Mouse (Mus musculus) spleen, postnatal 36 days (tissue): ENCODE results near the gene Pi16.

ENCODE experiments used
- DNase-seq, 2 experiments: peaks; one replicate each; pipeline ENCODE4 v3.0.0; 2022; ENCODE audit warnings: low spot score in 2 of 2, mixed read lengths in 1 of 2

Gene Pi16

DNA sequence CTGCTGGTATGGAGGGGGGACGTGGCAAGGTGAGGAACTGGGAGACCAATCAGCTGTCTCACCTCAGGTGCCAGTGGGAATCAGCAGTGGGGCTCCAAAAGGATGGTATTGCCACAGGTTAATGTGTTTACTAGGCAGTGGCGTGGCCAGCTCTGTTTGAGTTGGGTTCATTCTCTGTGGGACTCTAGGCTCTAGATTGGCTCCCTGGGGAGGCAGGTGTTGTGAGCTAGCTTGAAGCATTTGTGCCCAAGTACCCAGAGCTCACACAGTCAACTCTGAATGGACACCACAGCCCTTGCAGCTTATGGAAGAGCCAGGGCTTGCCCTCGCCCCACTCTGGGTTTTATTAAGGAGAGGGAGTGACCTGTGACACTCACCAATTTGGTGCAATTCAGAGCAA is 13.6 kb upstream of the Pi16 start:
- DNase-seq, result peak; percentile 66 to 69

DNA sequence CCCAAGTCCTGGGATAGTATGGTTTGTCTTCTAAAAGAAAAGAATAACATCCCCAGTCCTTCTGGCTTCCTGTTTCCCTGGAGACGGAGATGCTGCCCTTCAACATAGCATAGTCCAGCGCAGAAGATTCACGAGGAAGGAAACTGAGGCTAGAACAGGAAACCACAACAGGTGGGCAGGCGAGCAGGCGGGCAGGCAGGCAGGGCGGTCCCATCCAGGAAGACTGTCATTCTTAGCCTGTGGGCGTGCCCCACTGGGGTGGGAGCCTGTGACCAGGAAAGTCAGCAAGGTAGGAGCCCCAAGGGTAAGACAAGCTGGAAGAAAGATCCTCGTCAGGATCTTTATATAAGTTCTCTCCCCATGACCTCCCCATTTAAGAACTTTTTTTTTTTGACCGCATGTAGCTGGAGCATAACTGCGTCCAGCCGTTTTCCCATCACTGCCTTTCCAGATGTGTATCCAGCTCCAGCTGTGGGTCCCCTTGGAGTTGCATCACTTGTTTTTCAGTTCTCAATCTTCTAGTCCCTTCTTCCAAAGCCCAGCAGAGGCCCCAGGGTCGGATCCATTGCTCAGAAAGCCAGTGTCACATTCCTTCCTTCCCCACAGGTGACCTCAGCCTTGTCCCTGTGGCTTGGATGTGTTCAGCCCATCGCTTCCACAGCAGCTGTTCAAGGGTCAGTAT is 13.0 kb upstream of the Pi16 start:
- DNase-seq, result peak; percentile 90 to 91

DNA sequence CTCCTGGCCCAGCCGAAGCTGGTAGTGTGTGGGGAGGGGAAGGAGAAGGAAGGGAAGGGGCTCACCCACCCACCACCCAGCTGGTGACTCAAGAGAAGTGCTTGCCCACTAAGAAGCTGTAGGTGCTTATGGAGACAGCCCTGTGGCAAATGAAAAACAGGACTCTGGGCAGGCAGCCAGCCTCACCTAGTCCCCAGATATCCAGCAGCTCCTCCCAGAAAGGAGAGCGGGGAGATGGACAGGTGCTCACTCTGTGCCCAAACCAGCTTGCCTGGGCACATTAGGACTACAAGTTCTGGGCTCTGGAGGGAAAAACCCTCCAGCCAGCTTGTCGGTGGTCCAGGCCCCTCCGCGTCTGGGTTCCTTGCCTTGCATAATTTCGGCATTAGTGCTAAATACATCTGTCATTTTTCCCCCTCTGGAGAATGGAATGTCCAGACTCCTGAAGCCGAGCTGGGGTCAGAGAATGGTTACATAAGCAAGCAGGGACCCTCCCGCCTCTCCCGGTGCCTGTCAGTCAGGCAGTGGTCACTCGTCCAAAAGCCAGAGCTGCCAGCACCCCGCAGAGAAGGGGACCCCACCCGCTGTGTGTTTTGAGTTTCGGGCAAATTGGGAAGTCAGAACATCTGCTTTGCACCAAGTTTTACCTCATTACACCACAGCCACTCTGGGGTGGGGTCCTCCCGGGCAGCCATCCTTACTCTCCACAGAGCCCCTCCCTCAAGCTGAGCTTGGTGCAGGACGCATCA is 12.2 kb upstream of the Pi16 start:
- DNase-seq, result peak; percentile 67 to 72

DNA sequence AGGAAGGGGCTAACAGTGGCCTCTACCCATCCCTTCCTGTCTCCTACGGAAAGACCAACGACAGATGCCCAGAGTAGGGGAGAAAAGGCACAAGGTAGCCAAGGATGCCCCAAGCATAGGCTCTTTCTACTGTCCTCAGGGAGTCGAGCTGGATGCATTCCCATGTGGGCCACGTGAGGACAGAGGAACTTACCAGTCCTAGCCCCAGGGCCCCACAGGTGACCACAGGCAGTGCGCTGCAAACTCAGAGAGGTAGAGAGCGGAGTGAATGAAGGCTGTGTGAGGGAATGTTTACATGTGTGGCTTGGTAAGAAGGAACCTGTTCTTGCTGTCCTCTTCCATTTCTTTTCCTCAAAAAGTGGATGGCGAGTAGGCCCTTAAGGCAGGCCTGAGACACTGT is 11.6 kb upstream of the Pi16 start:
- DNase-seq, result peak; percentile 43 to 57

DNA sequence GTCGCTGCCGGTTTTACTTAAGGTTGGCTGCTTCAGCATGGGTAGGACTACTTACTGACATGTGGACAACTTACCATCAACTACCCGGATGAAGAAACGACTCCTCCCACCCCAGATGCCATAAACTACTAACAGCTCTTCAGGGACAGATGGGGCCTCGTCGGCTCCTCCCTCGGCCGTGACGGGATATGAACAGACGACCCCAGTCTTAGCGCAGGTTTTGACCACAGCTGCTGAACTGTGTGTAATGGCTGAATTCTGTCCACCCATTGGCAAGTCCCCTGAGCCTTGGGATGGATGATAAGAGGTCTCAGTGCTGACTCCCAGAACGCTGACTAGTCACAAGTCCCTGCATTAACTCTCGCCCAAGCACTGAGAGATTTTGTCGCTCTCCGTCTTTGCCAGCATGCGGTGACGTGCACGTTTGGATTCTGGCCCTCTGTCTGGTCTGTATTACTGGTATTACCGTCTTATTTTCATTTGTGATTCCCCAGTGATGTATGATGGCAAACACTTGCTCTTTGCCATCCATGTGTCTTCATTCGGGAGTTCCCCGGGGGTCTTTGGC is 7.3 kb upstream of the Pi16 start:
- DNase-seq, result no peak

DNA sequence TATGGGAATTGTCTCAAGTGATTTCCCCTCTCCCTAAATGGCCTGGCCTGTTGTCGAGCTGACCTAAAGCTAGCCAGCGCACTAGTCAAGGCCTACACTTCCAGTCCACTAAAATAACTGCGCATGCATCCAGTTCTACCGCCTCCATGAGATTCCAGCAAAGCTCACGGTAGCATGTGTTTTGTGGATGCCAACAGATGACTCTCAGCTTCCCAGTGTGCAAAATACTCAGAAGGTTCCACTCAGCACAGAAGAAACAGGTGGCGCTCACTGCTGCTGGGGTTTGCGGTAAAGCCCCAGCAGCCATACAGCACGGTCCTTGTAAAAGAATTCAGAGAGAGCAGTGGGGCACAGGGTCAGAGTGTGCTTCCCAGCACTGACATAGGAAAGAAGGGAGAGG is 5.9 kb upstream of the Pi16 start:
- DNase-seq, result no peak

DNA sequence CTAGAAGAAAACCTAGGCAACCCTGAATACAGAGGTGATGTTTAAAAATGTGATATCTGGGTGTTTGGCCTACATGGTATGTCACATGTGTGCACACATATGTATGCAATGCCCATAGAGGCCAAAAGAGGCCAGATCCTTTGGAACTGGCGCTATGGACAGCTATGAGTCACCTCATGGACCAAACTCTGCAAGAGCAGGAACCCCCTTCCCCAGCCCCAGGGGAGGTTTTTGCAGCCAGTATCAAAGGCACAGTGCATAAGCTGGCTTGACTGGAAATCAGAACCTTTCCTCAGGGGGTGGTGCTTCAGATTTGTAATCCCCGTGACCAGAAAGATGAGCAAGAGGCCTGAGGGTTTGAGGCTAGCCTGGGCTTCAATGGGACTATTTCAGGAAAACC is 5.4 kb upstream of the Pi16 start:
- no peak for DNase-seq

DNA sequence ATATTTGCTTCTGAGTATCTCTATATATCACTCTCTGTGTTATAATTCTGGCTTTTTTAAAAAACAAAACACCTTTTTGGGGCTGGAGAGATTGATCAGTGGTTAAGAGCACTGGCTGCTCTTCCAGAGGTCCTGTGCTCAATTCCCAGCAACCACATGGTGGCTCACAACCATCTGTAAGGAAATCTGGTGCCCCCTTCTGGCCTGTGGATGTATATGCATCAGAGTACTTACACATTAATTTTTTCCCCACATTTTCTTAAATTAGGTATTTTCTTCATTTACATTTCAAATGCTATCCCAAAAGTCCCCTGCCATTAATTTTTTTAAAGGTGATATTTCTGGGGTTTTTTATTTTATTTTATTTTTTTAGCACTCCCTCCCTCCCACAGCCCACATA is 4.2 kb upstream of the Pi16 start:
- no peak for DNase-seq

DNA sequence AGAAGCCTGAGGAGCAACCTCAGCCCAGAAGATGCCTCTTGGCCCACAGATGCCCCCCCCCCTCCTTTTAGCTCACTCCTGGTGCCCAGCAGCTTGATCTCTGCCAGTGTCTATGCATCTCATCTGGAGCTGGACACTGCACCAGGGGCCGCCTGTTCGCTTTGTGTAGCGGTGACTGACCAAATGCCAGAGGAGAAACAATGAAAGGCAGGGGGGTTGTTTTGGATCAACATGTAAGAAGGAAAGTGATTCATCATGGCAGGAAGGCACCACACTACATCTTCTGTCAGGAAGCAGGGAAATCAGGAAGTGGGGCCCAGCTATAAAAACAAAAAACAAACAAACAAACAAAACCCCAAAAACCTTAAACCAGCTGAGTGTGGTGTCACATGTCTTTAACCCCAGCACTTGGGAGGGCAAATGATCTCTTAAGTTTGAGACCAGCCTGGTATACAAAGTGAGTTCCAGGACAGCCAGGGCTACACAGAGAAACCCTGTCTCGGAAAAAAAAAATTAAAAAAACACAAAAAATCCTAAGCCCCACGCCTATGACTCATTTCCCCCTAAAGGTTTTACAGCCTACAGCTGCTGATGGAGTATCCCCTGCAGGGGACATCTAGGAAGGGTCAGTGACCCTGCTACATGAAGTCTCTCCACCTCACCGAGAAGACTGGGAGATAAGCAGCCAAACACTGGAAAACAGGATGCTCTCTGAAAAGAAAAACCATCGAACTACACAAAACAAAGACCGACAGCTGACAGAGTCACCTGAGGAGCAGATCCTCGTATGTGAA is 1.6 kb upstream of the Pi16 start:
- DNase-seq, result no peak

DNA sequence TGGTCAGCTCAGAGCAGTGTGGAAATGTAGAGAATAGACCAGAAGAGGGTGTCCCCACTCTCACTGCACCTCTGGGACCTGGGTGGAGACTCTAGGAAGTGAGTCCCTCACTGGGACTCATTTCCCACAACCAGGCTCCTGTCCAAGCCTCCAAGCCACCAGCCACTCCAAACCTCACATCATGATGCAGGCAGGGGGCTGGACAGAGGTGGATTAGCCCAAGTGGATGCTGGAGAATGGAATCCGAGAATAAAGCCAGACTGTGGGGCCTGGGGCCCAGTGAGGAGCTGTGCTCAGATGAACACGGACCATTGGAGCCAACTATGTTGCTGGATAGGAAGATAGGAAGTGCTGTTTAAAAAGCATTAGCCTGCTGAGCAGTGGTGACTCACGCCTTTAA is 589 bp upstream of the Pi16 start:
- DNase-seq, result no peak

DNA sequence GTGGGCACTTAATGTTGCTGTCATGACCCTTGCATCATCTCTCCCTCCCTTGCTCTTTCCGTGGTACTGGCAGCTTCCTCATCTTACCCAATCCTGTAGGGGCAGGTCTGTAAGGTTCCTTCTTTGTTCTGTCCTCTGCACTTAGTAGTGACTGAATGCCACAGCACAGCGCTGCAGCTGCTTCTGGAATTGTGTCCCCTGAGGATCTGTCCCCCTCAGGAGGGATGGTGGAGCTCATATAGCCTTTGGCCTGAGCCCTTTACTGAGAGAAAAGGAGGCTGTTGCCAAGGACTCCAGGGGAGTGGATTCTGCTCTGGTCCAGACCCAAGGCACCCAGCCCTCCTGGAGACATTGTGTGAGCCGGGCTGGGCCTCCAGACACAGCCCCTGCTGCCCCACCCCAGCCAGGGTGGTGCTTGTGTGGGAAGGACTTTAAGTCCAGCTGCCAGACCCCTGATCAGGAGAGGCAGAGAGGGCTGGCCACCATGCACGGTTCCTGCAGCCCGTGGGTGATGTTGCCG is 1.3 kb downstream of the Pi16 start:
- no peak for DNase-seq

DNA sequence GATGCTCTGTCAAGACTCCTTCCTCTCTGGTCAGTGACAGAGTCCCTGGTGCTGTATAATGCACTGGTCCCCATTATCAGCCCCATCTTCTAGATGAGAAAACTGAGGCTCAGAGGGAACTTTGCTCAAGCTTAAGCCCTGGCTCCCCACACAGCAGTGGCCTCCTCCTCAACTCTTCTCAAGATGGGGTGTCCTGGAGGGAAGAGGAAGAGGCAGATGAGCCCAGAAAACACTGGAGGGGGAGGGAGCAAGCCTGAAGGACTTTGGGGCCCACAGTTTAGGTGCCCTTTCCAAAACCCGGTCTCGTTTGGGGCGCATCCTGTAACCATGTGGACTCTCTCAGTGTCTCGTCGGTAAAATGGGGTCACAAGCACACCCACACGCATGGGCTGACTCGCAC is 2.0 kb downstream of the Pi16 start:
- no peak for DNase-seq

DNA sequence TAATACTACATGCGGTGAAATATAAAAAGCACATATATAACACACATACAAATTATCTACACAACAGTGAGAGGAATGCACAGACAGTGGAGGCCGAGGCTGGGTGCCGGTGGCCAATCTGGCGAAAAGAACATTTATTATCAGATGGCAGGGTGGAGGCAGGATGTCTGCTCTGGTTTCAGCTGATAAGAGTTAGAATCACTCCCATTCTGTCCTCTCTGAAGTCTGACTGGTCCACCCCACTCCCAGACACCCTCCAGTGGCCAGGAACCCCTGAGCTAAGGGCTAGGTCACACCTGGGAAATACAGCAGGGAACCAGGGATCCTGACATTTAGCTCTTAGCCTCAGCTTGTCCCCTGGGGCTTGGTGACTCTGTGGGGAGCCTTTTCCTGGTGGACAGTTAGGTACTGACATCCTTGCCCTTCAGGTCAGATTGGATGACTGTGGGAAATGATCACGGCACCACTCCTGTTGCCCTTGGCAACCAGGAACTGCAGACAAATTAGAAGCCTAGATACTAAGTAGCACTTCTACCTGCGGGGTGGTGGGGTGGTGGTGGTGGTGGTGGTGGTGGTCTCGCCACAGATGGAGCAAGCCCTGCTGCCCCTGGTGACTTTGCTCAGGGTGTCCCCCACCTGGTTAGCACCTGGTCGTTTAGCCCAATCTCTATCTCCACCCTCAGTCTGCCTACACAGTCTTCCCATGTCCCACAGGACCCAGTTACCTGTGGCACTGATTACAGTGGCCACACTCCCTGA is 2.6 kb downstream of the Pi16 start:
- DNase-seq, result no peak

DNA sequence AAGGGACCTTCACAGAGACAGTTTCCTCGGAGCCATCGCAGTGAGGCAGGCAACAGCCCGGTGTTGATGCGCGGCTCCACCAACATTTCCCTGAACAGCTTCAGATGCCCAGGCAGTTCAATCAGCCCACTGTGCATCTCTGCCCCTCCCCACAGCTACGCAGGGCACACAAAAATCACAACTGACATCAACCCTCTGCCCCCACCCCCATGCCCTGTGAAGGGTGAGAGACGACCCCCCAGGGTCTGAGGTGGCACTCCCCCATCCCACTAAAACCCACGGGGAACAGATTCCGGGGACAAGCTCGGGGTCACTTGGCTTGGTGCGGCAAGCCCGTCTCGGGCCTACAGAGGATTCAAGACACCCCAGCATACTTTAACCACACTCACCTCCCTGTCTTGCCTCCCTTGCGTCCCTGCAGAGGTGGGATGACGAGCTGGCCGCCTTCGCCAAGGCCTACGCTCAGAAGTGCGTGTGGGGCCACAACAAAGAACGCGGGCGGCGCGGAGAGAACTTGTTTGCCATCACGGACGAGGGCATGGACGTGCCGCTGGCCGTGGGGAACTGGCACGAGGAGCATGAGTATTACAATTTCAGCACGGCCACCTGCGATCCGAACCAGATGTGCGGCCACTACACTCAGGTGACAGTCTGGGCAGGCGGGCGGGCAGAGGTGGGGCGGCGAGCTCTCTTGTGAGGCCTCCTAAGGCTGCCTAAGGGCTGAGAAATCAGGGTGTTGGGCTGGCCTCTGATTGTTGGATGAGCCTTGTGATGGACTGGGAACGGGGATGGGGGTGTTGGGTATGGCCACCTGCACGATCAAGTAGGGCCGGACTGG is 4.5 kb downstream of the Pi16 start:
- no peak for DNase-seq

DNA sequence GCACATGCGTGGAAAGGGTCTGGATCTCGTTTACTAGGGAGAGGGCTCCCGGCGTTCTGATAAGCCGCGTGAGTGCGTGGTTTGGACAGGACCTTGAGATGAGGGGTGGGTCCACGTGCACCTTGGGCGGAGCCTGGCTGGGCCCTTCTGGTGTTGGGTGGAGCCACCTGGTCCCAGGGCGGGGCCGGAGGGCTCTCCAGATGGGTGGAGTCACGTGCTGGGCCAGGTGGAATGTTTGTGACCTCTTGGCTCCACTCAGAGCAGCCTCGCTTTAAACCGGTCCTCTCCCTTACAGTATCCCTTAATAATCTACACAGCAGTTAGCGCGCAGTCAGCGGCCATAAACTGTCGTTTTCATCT is 5.1 kb downstream of the Pi16 start:
- DNase-seq, result no peak

DNA sequence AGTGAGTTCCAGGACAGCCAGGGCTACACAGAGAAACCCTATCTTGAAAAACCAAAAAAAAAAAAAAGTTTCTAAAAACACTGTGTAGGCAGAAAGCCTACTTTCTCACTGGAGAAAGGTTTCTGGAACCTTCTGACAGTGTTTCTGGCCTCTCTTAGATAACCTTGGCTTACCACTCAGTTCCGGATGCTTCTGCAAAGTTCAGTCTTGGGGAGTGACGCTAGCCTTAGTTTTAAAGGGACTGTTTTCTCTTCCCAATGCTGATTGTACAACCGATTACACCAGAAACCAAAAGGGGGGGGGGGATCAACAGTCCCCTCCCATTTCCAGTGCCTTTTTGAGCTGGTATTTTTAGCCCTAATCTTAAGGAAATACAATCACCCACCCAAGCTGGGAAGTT is 6.1 kb downstream of the Pi16 start:
- no peak for DNase-seq

DNA sequence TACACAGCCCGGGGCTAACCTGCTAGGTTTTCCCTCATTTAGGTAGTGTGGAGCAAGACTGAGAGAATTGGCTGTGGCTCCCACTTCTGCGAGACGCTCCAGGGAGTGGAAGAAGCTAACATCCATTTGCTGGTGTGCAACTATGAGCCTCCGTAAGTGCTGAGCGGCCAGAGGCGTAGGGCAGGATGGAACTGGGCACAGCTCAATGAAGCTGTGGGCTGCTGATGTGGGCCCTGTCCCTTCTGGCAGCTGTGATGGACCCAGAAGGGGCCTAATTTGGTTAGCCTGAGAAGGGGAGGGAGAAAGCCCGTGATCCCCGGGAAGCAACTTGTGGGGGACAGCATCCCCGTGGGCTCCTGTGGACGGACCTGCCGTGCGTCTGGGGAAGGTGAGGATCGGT is 8.4 kb downstream of the Pi16 start:
- DNase-seq, result no peak

DNA sequence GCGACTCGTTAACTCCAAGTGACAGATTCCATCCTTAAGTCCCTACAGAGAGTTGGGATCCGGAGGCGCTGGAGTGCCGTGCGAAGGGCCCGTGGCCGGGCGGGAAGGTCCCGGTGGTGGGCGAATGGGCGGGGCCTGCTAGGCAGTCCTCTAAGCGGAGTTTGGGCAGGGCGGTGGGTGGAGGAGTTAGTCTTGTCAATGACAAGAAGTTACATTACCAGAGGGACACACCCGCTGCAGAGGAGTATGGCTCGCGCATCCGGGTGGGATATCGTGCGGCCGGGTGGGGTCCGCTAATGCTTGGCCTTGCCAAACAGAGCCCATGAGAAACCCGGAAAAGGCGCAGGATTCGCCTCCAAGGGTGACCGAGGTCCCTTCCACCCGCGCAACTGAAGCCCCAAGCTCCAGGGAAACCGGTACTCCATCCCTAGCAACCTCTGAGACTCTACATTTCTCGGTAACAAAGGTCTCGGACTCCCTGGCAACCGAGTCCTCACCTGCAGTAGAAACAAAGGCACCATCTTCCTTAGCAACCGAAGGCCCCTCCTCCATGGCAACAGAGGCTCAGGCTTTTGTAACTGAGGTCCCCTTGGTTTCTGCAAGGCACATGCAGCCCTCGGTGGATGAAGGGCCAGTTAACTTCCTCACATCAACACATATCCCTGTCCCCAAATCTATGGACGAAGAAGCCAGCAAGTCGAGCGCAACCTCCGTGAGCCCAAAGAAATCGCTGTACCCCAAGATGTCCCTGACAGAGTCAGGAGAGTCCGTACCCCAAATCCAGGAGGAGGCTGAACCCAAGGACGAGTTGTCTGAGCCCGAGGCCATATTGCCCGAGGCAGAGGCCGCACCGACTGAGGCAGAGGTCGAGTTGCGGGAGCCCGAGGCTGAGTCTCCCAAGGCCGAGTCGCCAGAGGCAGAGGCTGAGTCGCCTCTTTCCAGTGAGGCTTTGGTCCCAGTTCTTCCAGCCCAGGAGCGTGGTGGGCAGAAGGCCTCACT is 9.3 kb downstream of the Pi16 start:
- no peak for DNase-seq

DNA sequence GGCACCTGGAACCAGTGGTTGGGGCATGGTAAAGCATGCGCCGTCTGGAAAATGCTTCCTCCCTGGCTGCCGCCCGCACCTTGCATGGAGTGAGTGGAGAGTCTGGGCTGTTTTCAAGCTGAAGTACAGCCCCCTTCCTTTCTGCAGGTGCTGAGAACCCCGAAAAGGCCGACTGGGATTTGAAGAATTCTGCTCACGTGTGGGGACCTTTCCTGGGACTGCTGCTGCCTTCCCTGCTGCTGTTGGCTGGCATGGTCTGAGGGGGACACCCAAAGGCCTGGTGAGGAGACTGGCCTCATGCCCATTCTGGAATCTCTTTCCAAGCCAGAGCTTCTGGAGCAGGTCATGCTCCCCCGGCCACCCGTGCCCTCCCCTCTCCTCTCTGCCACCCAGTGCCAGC is 10.2 kb downstream of the Pi16 start:
- no peak for DNase-seq
